ENCODE assay signal across 8 mouse cellular contexts in the genomic region with DNA sequence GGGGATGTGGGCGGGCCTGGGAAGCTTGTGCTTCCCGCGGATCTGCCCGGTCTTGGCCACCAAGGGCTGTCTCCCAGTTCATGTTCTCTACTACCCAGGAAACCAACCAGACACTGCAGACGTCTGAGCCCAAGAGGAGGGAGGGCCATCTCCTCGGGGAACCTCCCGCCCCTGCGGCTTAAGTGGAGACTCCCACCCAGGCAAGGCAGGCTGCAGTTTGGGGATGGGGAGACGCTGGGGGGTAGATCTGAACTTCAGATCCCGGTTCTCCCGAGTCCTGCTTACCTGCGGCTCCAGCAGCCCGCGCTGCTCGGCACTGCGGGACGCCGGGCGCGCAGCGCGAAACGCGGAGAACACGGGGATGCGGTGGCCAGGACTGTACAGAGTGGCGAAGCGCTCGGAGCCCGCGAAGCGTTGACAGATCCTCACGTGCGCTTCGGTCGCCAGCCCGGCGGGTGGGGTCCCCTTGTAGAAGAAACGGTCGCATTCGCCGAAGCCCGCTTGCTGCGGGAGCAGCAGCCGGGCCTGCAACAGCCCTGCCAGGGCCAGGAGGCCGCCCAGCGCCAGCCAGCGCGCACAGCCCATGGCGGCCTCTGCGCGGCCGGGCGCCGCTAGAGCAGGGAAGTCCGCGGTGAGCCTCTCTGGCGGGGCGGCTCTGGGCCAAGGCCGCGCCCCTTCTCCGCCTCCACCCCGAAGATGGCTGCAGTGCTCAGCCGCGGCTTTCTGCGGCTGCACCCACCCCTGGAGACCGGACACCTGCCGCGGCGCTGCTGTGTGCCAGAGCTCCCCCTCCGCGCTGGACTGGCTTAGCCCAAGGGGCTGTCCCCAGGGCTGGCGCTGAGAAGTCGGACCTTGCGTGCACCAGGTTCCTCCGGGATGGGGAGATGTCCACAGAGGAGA. TPM values are rescaled to one million over a fixed set of nuclear protein-coding genes. Genes with fewer than 3 reads are reported as not detected.
DNase-seq lines count a peak whose midpoint lies in the region; ATAC-seq and TF ChIP-seq lines count a peak whose summit lies in the region.

No protein-coding gene starts in this region.

- no peaks in the 10 kb centered on the region for H3K36me3 ChIP-seq in heart, embryonic 12.5 days
- H3K36me3 ChIP-seq in kidney, postnatal 0 days (ENCODE audit: insufficient read depth, low read length), result no peaks in the 10 kb centered on the region
- no peaks in the 10 kb centered on the region for H3K36me3 ChIP-seq in liver, embryonic 11.5 days (ENCODE audit: control insufficient read depth, insufficient read depth, low read length)
- H3K36me3 ChIP-seq in myocyte (ENCODE audit: control insufficient read depth, insufficient read depth), result no peaks in the 10 kb centered on the region

- H3K27me3 ChIP-seq in heart, embryonic 12.5 days (replicated peaks), result peaks cover 6% of the 10 kb centered on the region; the same call in 1 of the 2 replicates
- H3K27me3 ChIP-seq in kidney, postnatal 0 days (ENCODE audit: insufficient read depth, low read length), result no peaks in the 10 kb centered on the region
- no peaks in the 10 kb centered on the region for H3K27me3 ChIP-seq in liver, embryonic 11.5 days (replicated peaks; ENCODE audit: control insufficient read depth, insufficient read depth, low read length)
- no peaks in the 10 kb centered on the region for H3K27me3 ChIP-seq in myocyte (ENCODE audit: control insufficient read depth, insufficient read depth, insufficient read length)

- peak; percentile 91 for ATAC-seq in erythroblast, adult 5-6 weeks (replicated peaks; ENCODE audit: low FRiP score, poor library complexity, severe bottlenecking)
- ATAC-seq in heart, embryonic 12.5 days (ENCODE audit: insufficient number of reproducible peaks, low FRiP score), result peak; percentile 95
- peak; percentile 95 for ATAC-seq in kidney, postnatal 0 days (replicated peaks; ENCODE audit: low FRiP score, low read depth)
- ATAC-seq in liver, embryonic 11.5 days (replicated peaks; ENCODE audit: low FRiP score), result peak; percentile 96

- under 1% methylated on average over 76 of the region's 76 CpGs for WGBS in heart, embryonic 12.5 days
- under 1% methylated on average over 75 of the region's 76 CpGs for whole genome bisulfite sequencing in kidney, postnatal 0 days
- under 1% methylated on average over 73 of the region's 76 CpGs for WGBS in liver, embryonic 11.5 days

- no peaks in the 10 kb centered on the region for H3K79me2 ChIP-seq in myocyte (ENCODE audit: control insufficient read depth, insufficient read depth)

- H3K9me3 ChIP-seq in heart, embryonic 12.5 days (replicated peaks), result no peaks in the 10 kb centered on the region
- no peaks in the 10 kb centered on the region for H3K9me3 ChIP-seq in kidney, postnatal 0 days (replicated peaks; ENCODE audit: low read length)
- no peaks in the 10 kb centered on the region for H3K9me3 ChIP-seq in liver, embryonic 11.5 days (ENCODE audit: control insufficient read depth, low read length)

- peak overlapping the region; percentile 21 for H3ac ChIP-seq in myocyte (ENCODE audit: control insufficient read depth, insufficient read length)

- H3K9ac ChIP-seq in heart, embryonic 12.5 days, result peak overlapping the region; percentile 70
- peak overlapping the region; percentile 81 for H3K9ac ChIP-seq in kidney, postnatal 0 days (ENCODE audit: low read depth, low read length)
- peak overlapping the region; percentile 86 for H3K9ac ChIP-seq in liver, embryonic 11.5 days (ENCODE audit: low read depth, low read length)

- DNase-seq in B cell, adult 2 months, result peak; percentile 87 to 88
- peak; percentile 93 for DNase-seq in brain, adult 2 months (ENCODE audit: low read depth, low spot score)
- DNase-seq in kidney, postnatal 0 days (ENCODE audit: low spot score), result peak; percentile 90
- DNase-seq in liver, embryonic 11.5 days (ENCODE audit: low spot score), result peak; percentile 82
- peak; percentile 87 to 94 for DNase-seq in spleen, postnatal 4 days (ENCODE audit: low spot score in 2 of 2)

- 0 out of 2 replicates have a peak, but pooled peaks have one; percentile 20 for TF ChIP-seq CTCF in kidney, postnatal 0 days (IDR thresholded peaks at IDR 0.05; ENCODE audit: low read depth)

- peak; percentile 84 for TF ChIP-seq POLR2A in myocyte (IDR thresholded peaks at IDR 0.05; ENCODE audit: insufficient read length, low read depth)

- peak overlapping the region; percentile 94 for H3K4me2 ChIP-seq in heart, embryonic 12.5 days
- peak overlapping the region; percentile 94 for H3K4me2 ChIP-seq in kidney, postnatal 0 days (ENCODE audit: low read length)
- peak overlapping the region; percentile 98 for H3K4me2 ChIP-seq in liver, embryonic 11.5 days
- peak overlapping the region; percentile 74 for H3K4me2 ChIP-seq in myocyte (ENCODE audit: low read depth)

- H3K4me3 ChIP-seq in heart, embryonic 12.5 days, result peak overlapping the region; percentile 62
- peak overlapping the region; percentile 69 for H3K4me3 ChIP-seq in kidney, postnatal 0 days (replicated peaks; ENCODE audit: low read depth, low read length)
- H3K4me3 ChIP-seq in liver, embryonic 11.5 days (ENCODE audit: low read depth, low read length), result peak overlapping the region; percentile 78
- H3K4me3 ChIP-seq in myocyte, result peak overlapping the region; percentile 50

- peaks cover 18% of the 10 kb centered on the region; the same call in 1 of the 2 replicates for H3K4me1 ChIP-seq in heart, embryonic 12.5 days (replicated peaks)
- H3K4me1 ChIP-seq in kidney, postnatal 0 days (replicated peaks; ENCODE audit: insufficient read depth, low read length), result no peaks in the 10 kb centered on the region; the same call in 1 of the 2 replicates
- peaks cover 11% of the 10 kb centered on the region for H3K4me1 ChIP-seq in liver, embryonic 11.5 days (replicated peaks; ENCODE audit: control insufficient read depth, insufficient read depth, low read length)

- H3K27ac ChIP-seq in heart, embryonic 12.5 days (ENCODE audit: poor library complexity, severe bottlenecking), result peak overlapping the region; percentile 44
- H3K27ac ChIP-seq in kidney, postnatal 0 days, result peak overlapping the region; percentile 84
- H3K27ac ChIP-seq in liver, embryonic 11.5 days (ENCODE audit: low read depth, low read length), result peak overlapping the region; percentile 81

TF ChIP-seq in myocyte, 11 proteins besides CTCF, POLR2A, EP300 and RAD21:
- TF ChIP-seq TCF12 (IDR thresholded peaks at IDR 0.05; ENCODE audit: insufficient read depth, poor library complexity, severe bottlenecking) (peak; percentile 3), POLR2AphosphoS2 (IDR thresholded peaks at IDR 0.05; ENCODE audit: insufficient read length, low read depth) (peak; percentile 49), MYOG (IDR thresholded peaks at IDR 0.05; ENCODE audit: control insufficient read depth in 1 of 3, insufficient read depth in 1 of 3, insufficient read length in 2 of 3, low read depth in 2 of 3) (peak in 2 of 3 experiments; percentile 81 to 92), E2F4 (IDR thresholded peaks at IDR 0.05; ENCODE audit: insufficient read depth) (no peak), SRF (IDR thresholded peaks at IDR 0.05; ENCODE audit: control insufficient read depth, insufficient read length, low read depth) (no peak), TCF3 (IDR thresholded peaks at IDR 0.05; ENCODE audit: insufficient read length, low read depth) (peak; percentile 21), REST (IDR thresholded peaks at IDR 0.05; ENCODE audit: insufficient read depth, insufficient read length) (no peak), MYOD1 (IDR thresholded peaks at IDR 0.05; ENCODE audit: control insufficient read depth in 1 of 3, insufficient read length in 2 of 3, low read depth in 2 of 3) (peak in 2 of 3 experiments; percentile 85 to 94), MAX (IDR thresholded peaks at IDR 0.05; ENCODE audit: low read depth) (no peak), CEBPB (IDR thresholded peaks at IDR 0.05; ENCODE audit: insufficient read depth, poor library complexity, severe bottlenecking) (no peak), USF1 (IDR thresholded peaks at IDR 0.05; ENCODE audit: low read depth) (no peak)

RNA-seq across cellular contexts. Expression of a gene that starts 0.7 kb away (rescaled TPM):
- total RNA-seq in erythroblast, adult 5-6 weeks (2015; ENCODE audit: low replicate concordance), result 51.4 and 53.0 TPM in 2 replicates
- 84.8 and 110 TPM in 2 replicates for total RNA-seq in erythroblast, adult 5-6 weeks (2017; ENCODE audit: low replicate concordance)
- 10.7 TPM in 2 replicates for polyA plus RNA-seq in heart, embryonic 12.5 days (2016; fragmentation: Nextera tagmentation; extraction: Ambion mirVana)
- polyA plus RNA-seq in kidney, postnatal 0 days (2015; fragmentation: Nextera tagmentation; extraction: Ambion mirVana), result 18.3 and 19.3 TPM in 2 replicates
- polyA plus RNA-seq in liver, embryonic 11.5 days (2014; fragmentation: Nextera tagmentation; extraction: Ambion mirVana), result 19.4 and 20.3 TPM in 2 replicates
- 7.0 TPM for polyA plus RNA-seq in myocyte (2012; fragmentation: generic; extraction: Trizol)

Comparison
In these comparisons a context has a peak if more than half of its experiments do, and no peak if none do; other contexts are left out.
1. Peak in every context shown above with its lines: DNase-seq, ATAC-seq, H3K4me3 ChIP-seq and H3K27ac ChIP-seq.